Mouse (Mus musculus): ENCODE results near the gene Rab3b. TPM values are rescaled to one million over a fixed set of nuclear protein-coding genes. Genes with fewer than 3 reads are reported as not detected.

Gene Rab3b
- total and polyA plus RNA-seq, 2 experiments from 2014 or later, result 99.1 to 314 TPM

GRCm38 (mm10) chr4:108986833-108987472 is 108.1 kb downstream of the Rab3b start:
- Histone ChIP-seq H3K9me3 (ENCODE audit: low read length) (no peaks in the 10 kb centered on the region), H3K4me2 (ENCODE audit: low read depth, low read length) (no peak overlapping the region), H3K36me3 (ENCODE audit: insufficient read depth, low read length) (no peaks in the 10 kb centered on the region), H3K9ac (replicated peaks; ENCODE audit: low read length) (no peak overlapping the region), H3K27me3 (ENCODE audit: insufficient read depth, low read length) (no peaks in the 10 kb centered on the region), H3K4me1 (ENCODE audit: insufficient read depth, low read length) (no peaks in the 10 kb centered on the region), H3K27ac (no peak overlapping the region), H3K4me3 (ENCODE audit: low read length) (no peak overlapping the region)
- DNase-seq (ENCODE audit: low spot score) (no peak), ATAC-seq (no peak)
- WGBS, result 90% methylated on average over 1 of the region's 1 CpGs
- no peak for TF ChIP-seq CTCF (IDR thresholded peaks at IDR 0.05; ENCODE audit: low read depth)

DNA sequence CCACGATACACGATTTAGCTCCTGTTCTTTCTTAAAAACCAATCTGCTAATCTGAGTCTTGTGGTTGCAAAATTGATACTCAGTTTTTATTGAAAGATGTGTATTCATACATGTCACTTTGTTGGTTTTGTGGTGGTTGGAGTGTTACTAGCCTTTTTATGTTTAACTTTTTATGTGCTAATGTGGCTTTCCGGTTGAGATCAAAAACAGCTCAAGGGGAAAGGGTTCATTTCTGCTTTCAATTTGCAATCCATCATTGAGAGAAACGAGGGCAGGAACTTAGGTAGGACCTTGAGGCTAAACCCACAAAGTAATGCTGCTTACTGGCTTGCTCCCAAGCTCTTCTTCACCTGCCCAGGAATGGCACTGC is 108.6 kb downstream of the Rab3b start:
- no peaks in the 10 kb centered on the region for H3K36me3 ChIP-seq (ENCODE audit: insufficient read depth, low read length)
- H3K9me3 ChIP-seq (ENCODE audit: low read length), result no peaks in the 10 kb centered on the region
- no peak overlapping the region for H3K4me3 ChIP-seq (ENCODE audit: low read length)
- 84% methylated on average over 4 of the region's 4 CpGs for WGBS
- no peaks in the 10 kb centered on the region for H3K4me1 ChIP-seq (ENCODE audit: insufficient read depth, low read length)
- no peak overlapping the region for H3K4me2 ChIP-seq (ENCODE audit: low read depth, low read length)
- no peaks in the 10 kb centered on the region for H3K27me3 ChIP-seq (ENCODE audit: insufficient read depth, low read length)
- TF ChIP-seq CTCF (IDR thresholded peaks at IDR 0.05; ENCODE audit: low read depth), result no peak
- ATAC-seq (no peak), DNase-seq (ENCODE audit: low spot score) (no peak)
- no peak overlapping the region for H3K27ac ChIP-seq
- no peak overlapping the region for H3K9ac ChIP-seq (replicated peaks; ENCODE audit: low read length)

- H3K4me3 ChIP-seq (ENCODE audit: low read length), result no peak overlapping the region
- ATAC-seq (no peak), DNase-seq (ENCODE audit: low spot score) (no peak)
- no peaks in the 10 kb centered on the region for H3K4me1 ChIP-seq (ENCODE audit: insufficient read depth, low read length)
- 62% methylated on average over 2 of the region's 2 CpGs for WGBS
- no peaks in the 10 kb centered on the region for H3K36me3 ChIP-seq (ENCODE audit: insufficient read depth, low read length)
- no peaks in the 10 kb centered on the region for H3K27me3 ChIP-seq (ENCODE audit: insufficient read depth, low read length)
- no peak for TF ChIP-seq CTCF (IDR thresholded peaks at IDR 0.05; ENCODE audit: low read depth)
- H3K9ac ChIP-seq (replicated peaks; ENCODE audit: low read length), result no peak overlapping the region
- H3K4me2 ChIP-seq (ENCODE audit: low read depth, low read length), result no peak overlapping the region
- no peak overlapping the region for H3K27ac ChIP-seq
- no peaks in the 10 kb centered on the region for H3K9me3 ChIP-seq (ENCODE audit: low read length)
Measured at GRCm38 (mm10) chr4:108989430-108989829, 110.6 kb downstream of the Rab3b start.

DNA sequence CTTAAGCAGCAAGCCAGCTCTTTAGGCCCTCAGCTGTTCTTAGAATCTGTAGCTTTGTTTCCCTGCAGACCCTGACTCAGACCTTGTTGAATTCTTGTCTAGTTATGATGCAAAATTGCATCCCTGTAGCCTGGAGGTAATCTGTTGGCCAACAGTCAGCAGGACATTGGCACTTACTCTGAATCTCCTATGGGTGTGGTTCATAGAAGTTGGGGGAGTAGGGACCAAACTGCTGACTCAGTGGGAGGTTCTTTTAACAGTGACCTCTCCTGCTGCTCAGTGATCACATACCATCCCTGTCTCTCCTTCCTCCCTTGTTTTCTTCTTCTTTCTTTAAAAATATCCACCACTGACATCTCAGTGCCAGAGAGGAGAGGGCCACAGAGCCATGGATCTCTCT is 111.2 kb downstream of the Rab3b start:
- no peak overlapping the region for H3K9ac ChIP-seq (replicated peaks; ENCODE audit: low read length)
- TF ChIP-seq CTCF (IDR thresholded peaks at IDR 0.05; ENCODE audit: low read depth), result no peak

DNA sequence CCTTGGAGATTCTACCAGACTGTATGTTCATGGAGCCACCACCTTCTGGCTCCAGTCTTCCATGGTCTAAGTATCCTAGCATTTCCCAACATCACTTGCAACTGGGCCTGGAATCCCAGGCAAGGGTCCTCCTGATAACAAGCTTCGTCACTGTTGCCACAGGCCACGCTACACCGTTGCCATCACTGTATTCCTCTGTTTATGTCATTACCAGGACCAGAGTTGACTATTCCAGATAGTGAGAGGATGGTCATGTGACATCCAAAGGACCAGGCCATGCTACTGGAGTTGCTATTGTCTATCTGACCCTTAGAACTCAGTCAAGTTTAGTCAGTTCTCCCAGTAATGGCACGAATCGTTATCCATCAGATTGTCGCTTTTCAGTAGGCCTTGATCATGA is 111.7 kb downstream of the Rab3b start:
- 95% methylated on average over 6 of the region's 6 CpGs for WGBS
- no peak overlapping the region for H3K9ac ChIP-seq (replicated peaks; ENCODE audit: low read length)
- no peak for TF ChIP-seq CTCF (IDR thresholded peaks at IDR 0.05; ENCODE audit: low read depth)
- H3K27me3 ChIP-seq (ENCODE audit: insufficient read depth, low read length), result no peaks in the 10 kb centered on the region
- DNase-seq (ENCODE audit: low spot score) (no peak), ATAC-seq (no peak)
- H3K4me1 ChIP-seq (ENCODE audit: insufficient read depth, low read length), result no peaks in the 10 kb centered on the region
- H3K36me3 ChIP-seq (ENCODE audit: insufficient read depth, low read length), result no peaks in the 10 kb centered on the region
- no peak overlapping the region for H3K4me2 ChIP-seq (ENCODE audit: low read depth, low read length)
- no peak overlapping the region for H3K4me3 ChIP-seq (ENCODE audit: low read length)
- H3K9me3 ChIP-seq (ENCODE audit: low read length), result no peaks in the 10 kb centered on the region
- H3K27ac ChIP-seq, result no peak overlapping the region

More for the DNA sequence above, 111.2 kb downstream of the Rab3b start:
- Histone ChIP-seq H3K9me3 (ENCODE audit: low read length) (no peaks in the 10 kb centered on the region), H3K27ac (no peak overlapping the region), H3K4me2 (ENCODE audit: low read depth, low read length) (no peak overlapping the region), H3K4me1 (ENCODE audit: insufficient read depth, low read length) (no peaks in the 10 kb centered on the region), H3K4me3 (ENCODE audit: low read length) (no peak overlapping the region), H3K27me3 (ENCODE audit: insufficient read depth, low read length) (no peaks in the 10 kb centered on the region), H3K36me3 (ENCODE audit: insufficient read depth, low read length) (no peaks in the 10 kb centered on the region)
- ATAC-seq, result no peak
- no peak for DNase-seq (ENCODE audit: low spot score)

- no peak overlapping the region for H3K9ac ChIP-seq (replicated peaks; ENCODE audit: low read length)
- no peaks in the 10 kb centered on the region for H3K36me3 ChIP-seq (ENCODE audit: insufficient read depth, low read length)
- no peak overlapping the region for H3K4me3 ChIP-seq (ENCODE audit: low read length)
- H3K4me2 ChIP-seq (ENCODE audit: low read depth, low read length), result no peak overlapping the region
- ATAC-seq, result no peak
- no peaks in the 10 kb centered on the region for H3K27me3 ChIP-seq (ENCODE audit: insufficient read depth, low read length)
- no peak for DNase-seq (ENCODE audit: low spot score)
- no peaks in the 10 kb centered on the region for H3K9me3 ChIP-seq (ENCODE audit: low read length)
- no peaks in the 10 kb centered on the region for H3K4me1 ChIP-seq (ENCODE audit: insufficient read depth, low read length)
- no peak for TF ChIP-seq CTCF (IDR thresholded peaks at IDR 0.05; ENCODE audit: low read depth)
- no peak overlapping the region for H3K27ac ChIP-seq
Measured at GRCm38 (mm10) chr4:108991811-108992210, 112.9 kb downstream of the Rab3b start.

Other genes starting within 250 kb of the Rab3b start
- gene 3110021N24Rik, start 159.4 kb upstream of the Rab3b start, total RNA-seq (2014; rRNA removed), result 0.47 TPM in 1 of 2 replicates, not detected in the other
- 2.4 and 2.7 TPM in 2 replicates for gene 3110021N24Rik, start 159.4 kb upstream of the Rab3b start, polyA plus RNA-seq (2015; fragmentation: Nextera tagmentation; extraction: Ambion mirVana)
- gene Zfyve9, start 98.3 kb upstream of the Rab3b start, total RNA-seq (2014; rRNA removed), result 25.9 and 28.5 TPM in 2 replicates
- 9.2 and 10.0 TPM in 2 replicates for gene Zfyve9, start 98.3 kb upstream of the Rab3b start, polyA plus RNA-seq (2015; fragmentation: Nextera tagmentation; extraction: Ambion mirVana)
- 80.6 and 89.6 TPM in 2 replicates for gene Btf3l4, start 45.4 kb upstream of the Rab3b start, total RNA-seq (2014; rRNA removed)
- 149 and 152 TPM in 2 replicates for gene Btf3l4, start 45.4 kb upstream of the Rab3b start, polyA plus RNA-seq (2015; fragmentation: Nextera tagmentation; extraction: Ambion mirVana)
- gene Txndc12, start 44.5 kb upstream of the Rab3b start, total RNA-seq (2014; rRNA removed), result 38.1 and 41.3 TPM in 2 replicates
- 68.2 and 73.3 TPM in 2 replicates for gene Txndc12, start 44.5 kb upstream of the Rab3b start, polyA plus RNA-seq (2015; fragmentation: Nextera tagmentation; extraction: Ambion mirVana)
- 34.5 and 34.8 TPM in 2 replicates for gene Kti12, start 31.3 kb upstream of the Rab3b start, total RNA-seq (2014; rRNA removed)
- gene Kti12, start 31.3 kb upstream of the Rab3b start, polyA plus RNA-seq (2015; fragmentation: Nextera tagmentation; extraction: Ambion mirVana), result 29.4 and 29.7 TPM in 2 replicates
- gene A730015C16Rik, start 30.4 kb upstream of the Rab3b start, total RNA-seq (2014; rRNA removed), result 1.4 TPM in 1 of 2 replicates, not detected in the other
- 1.2 and 1.6 TPM in 2 replicates for gene A730015C16Rik, start 30.4 kb upstream of the Rab3b start, polyA plus RNA-seq (2015; fragmentation: Nextera tagmentation; extraction: Ambion mirVana)
- gene Nrd1, start 121.6 kb downstream of the Rab3b start, total RNA-seq (2014; rRNA removed), result 36.8 and 36.9 TPM in 2 replicates
- 51.2 and 52.3 TPM in 2 replicates for gene Nrd1, start 121.6 kb downstream of the Rab3b start, polyA plus RNA-seq (2015; fragmentation: Nextera tagmentation; extraction: Ambion mirVana)

Data from hindbrain, postnatal 0 days (tissue).